Mouse (Mus musculus) MN1 (cell line): ENCODE data around the gene 3110082J24Rik.
A peak's percentile ranks its signal among the peaks of the same experiment; 100 is the strongest.
"Not testable (repeated sequence)": the region's sequence is repeated elsewhere in the genome, so short reads cannot be mapped to it uniquely, and the experiment has no call there.

Experiments
- DNase-seq: peaks from one replicate; pipeline ENCODE4 v3.0.0-alpha.2; 2016; ENCODE audit warnings: low spot score

The 3110082J24Rik gene

DNA sequence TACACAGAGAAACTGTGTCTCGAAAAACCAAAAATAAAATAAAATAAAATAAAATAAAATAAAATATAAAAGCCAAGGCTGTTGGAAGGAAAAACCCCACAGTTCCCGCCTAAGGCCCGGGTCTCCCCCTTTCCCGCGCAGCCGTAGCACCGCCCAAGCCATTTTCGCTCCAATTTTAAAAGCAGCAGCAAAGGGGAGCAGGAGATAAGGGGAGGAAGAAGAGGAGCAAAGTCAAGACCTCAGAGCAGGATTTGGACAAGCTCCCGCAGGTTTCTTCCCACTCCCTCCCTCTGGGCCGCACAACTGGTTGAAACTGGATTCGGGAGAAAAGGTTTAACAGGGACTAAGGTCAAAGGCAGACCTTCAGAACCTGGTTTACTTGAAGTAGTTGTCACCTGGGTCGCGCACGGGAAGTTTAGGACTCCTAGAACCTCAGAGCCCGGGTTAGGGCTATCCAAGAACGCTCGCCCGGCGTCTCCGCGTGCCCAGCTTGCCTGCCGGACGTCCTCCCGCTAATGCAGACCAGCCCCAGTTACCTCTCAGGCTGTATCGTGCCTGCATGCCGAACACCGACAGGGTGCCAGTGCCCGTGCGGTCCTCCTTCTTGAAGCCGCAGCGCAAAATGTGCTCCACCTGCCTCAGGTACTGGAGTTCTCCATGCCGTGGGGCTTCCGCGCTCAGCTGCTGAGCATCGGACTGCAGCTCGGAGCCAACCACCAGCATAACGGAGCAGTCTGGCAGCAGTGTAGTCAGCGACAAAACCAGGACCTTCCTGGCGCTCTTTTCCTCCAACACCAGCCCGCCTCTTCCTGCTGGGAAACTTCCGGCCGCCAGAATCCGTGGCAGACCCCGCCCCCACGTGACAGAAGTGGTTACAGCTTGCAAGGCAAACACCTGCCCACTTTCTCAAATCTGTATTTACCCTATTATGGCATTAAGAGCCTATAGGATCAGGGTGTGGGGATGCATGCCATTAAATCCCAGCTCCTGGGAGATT lies 32.8 kb downstream of the 3110082J24Rik start, which contains the start of gene Tyms:
TSS of gene Tyms (minus strand) at position 793 of the 997 bp plus-strand sequence.
- DNase-seq: peak; percentile 83

- no peak for DNase-seq
Observed at GRCm38 (mm10) chr5:30072377-30072776, 33.5 kb downstream of the 3110082J24Rik start.

- no peak for DNase-seq
Observed at GRCm38 (mm10) chr5:30071677-30072076, 34.2 kb downstream of the 3110082J24Rik start.

- peak; percentile 14 for DNase-seq
Observed at GRCm38 (mm10) chr5:30067726-30068125, 38.2 kb downstream of the 3110082J24Rik start.

DNA sequence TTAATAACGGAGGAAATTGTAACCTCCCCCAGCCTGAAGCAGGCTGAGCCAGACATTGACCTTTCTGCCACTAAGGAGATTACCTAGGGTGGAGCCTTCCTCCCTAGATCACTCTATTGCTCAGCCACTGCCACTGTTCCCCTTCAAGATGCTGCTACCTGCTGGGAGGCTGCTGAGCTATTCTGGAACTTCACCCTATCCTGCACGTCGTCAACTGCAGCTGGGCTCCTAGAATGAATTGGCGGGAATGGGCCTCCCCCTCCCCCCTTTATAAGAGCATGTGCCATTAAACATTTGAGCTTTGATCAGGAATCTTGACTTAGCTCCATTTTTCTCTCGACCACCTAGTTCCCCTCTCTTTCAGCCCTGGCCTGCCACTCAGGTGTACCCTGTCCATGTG lies 46.3 kb downstream of the 3110082J24Rik start:
- DNase-seq: not testable (repeated sequence)

DNA sequence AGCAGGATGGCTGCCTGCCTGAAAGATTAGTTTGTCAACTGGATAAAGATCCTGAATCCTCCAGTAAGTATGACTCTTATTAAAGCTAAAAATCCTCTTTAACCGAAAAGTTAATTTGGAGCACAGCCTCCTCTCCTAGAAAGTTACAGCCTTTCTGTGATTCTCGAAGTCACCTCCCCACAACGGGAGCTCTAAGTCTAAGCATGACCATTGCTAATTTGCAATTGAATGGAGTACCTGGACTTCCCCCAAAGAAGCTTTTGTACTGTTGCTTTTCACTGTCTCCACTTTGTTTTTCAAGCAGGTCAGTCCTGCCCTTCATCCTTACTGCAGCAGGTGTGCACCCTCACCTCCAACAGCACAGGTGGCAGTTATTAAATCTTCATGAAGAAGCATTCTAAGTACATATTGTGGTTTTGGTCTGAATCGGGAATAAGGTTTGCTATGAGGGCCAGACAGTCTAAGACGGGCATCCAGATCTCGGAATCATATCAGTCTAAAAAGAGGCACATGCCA lies 47.6 kb downstream of the 3110082J24Rik start:
- DNase-seq: no peak
